Mouse (Mus musculus) granulocyte monocyte progenitor cell, adult 5-6 weeks (primary cell): ENCODE results near the gene Fgfr1op. TPM values are rescaled to one million over a fixed set of nuclear protein-coding genes. Genes with fewer than 3 reads are reported as not detected.
A peak's percentile ranks its signal among the peaks of the same experiment; 100 is the strongest.
"Not testable (repeated sequence)": the region's sequence is repeated elsewhere in the genome, so short reads cannot be mapped to it uniquely, and the experiment has no call there.

Source experiments
- ATAC-seq: replicated peaks from 2 replicates; pipeline ENCODE4 v1.8.0; 2016; ENCODE audit warnings: mild to moderate bottlenecking, moderate TSS enrichment, inconsistent platforms; ENCODE audit not compliant: poor library complexity, severe bottlenecking
- total RNA-seq, 2 experiments: library from RNA; stranded (forward) in 1 of 2; stranded (reverse) in 1 of 2; fragments of 200-712, 200-1000 nt in 1 of 2; fragments of >200 nt in 1 of 2; fragmentation: Nextera tagmentation in 1 of 2; gene quantifications; 2 replicates each; pipeline ENCODE4 v1.2.3; 2014 to 2017

Fgfr1op gene
- 34.3 and 38.7 TPM in 2 replicates for total RNA-seq (2014; fragmentation: Nextera tagmentation)
- total RNA-seq (2017): 49.2 and 53.3 TPM in 2 replicates

DNA sequence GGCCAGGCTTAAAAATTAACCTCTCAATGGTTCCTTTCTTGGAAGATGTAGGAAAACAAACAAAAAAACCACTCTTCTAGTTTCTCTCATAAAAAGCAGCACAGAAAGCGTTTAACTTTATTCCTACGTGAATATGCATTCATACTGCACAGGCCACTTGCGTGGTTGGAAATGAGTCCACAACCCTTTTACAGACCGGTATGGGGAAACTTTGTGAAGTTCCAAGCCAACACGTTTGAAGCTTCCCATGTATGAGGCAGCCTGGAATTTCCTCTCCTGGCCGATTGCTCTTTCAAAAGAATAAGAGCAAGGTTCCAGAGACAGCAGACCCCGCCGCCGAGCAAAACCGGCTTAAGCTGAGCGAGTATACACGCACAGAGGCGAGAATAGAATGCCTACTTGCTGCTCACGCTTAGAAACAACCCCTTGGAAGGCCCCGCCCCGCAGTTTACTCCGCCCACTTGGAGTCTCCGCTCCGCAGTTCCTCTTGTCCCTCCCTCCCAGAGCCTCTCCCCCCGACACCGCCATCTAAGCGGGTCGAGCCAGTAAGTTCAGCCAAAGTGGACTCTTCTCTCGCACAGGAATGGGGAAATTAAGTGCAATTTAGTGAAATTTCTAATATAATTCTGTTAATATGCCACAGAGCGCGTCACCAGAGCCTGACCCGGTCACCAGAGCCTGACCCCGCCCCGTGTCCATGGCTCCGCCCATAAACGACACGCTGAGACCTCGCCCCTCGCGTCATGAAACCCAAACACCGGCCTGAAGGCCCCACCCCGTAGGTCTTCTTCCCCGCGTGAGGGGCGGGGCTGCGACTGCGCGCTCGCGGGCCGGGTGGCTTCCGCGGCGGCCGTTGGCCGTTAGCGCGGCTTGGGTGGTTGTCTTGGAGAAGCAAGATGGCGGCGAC, at the start of gene Fgfr1op:
Gene Fgfr1op, plus strand, starts transcription at position 801 of the 907 bp plus-strand sequence.
- ATAC-seq: peak; percentile 83

DNA sequence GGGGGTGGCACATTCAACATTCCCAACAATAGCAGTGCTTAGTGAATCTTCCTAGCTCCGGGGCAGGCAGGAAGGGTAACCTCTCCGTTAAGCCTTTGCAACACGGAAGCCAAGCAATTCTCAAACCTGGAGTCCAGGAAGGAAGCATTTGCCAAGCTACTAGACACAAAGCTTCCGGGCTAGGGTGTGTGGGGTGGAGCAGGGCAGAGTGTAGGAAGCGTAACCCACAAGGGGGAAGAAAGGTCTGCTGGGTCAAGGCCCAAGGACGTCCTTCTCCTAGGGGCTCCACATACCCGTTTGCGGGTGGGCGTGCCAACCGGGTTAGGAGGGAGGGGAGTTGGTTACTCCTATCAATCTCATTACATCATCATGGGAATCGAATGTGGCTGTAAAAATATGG, 48.9 kb upstream of the Fgfr1op start:
- ATAC-seq: peak; percentile 87

DNA sequence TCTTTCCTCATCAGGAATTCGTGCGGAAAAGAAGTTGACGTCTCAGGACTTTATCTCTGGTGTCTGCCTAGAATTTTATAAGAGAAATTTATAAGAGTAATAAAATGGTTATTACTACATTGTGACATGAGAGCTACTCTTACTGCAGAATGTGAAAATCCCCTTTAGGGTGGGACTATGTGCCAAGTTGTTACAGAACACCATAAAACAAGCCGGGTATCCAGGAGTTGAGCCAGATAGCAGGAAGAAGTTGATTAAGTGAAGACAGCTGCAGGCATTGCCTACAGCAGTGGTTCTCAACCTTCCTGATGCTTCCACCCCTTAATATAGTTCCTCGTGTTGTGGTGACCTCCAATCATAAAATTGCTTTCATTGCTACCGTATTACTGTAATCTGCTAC, 48.4 kb upstream of the Fgfr1op start:
- ATAC-seq: not testable (repeated sequence)

DNA sequence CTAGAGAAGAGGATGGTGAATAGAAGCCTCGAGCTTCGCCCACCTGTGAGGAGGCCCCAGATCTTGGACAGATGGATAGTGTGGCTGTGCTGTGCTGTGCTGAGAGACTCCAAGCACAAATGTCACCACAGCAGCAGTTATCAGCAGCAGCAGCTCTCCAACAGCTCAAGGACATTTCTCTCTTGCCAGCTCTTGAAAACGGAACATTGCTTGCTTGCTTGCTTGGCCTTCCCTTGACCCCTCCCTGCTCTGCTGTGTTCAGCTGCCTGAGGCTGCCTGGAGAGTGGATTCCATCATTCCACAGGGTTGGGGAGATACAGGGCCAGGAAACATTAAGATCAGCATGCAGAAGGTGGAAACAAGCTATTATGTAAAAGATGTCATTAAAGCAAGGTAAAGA, 42.3 kb upstream of the Fgfr1op start:
- ATAC-seq: not testable (repeated sequence)

DNA sequence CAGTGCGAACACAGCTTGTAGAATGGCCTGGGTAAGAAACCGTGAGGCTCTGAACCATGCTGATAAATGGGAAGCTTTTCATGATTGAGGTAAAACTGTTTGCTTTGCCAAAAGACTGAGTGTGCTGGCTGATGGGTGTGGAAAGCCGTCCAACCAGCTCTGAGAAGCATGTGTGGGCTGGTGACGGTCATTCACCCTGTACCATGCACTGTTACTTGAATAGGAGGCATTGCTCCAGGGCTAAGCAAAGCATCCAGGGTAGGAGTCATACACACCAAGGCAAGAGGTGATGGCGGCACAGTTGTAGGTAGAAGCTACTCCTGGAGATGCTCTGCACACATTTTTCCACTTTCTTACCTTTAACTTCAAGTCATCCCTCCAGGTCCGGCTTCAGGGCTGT, 40.7 kb upstream of the Fgfr1op start:
- not testable (repeated sequence) for ATAC-seq

DNA sequence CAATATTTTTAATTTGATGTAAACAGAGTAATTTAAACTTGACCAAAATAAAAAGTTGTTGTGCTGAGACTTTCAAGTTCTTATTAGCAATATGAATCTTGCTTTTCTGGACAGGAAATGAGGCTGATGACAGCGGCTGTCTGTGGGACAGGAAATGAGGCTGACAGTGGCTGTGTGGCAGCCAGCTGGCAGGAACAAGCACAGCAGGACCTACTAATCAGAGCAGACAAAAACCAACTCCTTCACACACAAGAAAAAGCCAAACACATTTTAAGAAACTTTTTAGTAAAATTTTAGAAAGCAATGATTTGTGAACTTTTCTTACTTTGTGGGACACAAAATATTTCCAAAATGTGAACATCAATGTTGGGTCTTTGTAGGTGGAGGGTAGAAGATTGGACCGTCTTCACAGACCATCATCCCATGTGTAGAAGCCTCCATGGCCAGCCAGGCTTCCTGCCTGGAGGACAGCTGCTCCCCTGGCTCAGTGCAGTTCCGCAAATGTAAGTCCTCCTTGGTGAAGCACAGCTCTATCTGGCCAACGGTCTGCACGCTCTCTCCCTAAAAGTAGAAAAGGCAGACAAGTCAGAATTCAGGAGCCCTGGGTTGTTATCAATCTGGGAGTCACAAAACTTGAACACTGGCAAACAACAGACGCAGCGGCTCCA, 36.8 kb upstream of the Fgfr1op start:
- not testable (repeated sequence) for ATAC-seq

DNA sequence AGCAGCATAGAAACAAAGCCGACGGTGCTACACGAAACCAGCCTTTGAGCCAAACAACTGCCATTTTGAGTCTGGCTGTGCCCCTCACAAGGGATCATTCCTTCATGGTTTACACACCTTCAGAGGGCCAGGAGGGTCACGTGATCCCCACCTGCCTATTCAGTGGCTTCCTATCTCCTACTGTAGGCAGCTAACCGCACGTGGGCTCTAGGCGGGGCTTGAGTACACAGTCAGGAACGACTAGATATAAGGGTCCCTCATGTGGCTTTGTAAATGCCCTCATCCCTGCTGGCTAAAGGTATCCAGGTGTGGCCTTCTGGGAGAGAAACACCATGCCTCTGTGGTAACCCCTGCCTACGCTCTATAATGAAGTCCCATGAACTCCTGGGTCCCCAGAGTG, 35.7 kb upstream of the Fgfr1op start:
- ATAC-seq: not testable (repeated sequence)

DNA sequence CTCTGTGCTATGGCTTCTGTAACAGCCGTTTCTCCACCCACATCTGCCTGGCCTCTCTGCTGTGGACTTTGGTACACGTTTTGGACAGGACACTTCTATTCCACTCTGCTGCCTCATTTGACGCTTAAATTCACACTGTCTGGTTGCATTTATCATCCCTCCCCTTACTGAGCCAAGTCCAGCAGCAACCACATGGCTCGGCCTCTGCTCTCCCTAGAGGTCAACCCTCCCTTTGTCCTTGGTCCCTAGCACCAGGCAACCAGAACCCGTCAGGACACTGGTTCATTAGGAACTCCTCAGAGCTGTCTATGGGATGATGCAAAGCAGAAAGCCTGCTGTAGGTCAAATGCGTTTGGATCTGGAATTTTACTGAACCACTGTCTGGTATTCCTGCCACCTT, 34.5 kb upstream of the Fgfr1op start:
- not testable (repeated sequence) for ATAC-seq

DNA sequence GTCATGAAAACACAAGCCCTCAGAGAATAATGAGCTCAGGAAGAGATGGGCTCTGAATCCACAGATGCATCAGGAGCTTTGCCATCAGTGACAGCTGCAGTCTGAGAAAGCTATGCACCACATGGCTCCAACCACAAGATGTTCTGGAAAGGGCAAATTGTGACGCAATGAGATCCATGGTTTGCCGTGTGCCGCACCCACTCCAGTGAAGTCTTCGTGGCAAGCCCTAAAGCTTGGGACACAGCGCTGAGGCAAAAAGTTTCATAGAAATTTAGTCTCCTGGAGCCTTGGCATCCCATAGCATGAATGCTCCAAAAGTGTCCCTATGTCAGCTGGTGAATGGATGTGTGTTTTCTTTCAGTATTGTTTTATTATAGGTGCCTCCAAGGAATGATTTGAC, 27.2 kb upstream of the Fgfr1op start:
- ATAC-seq: not testable (repeated sequence)

DNA sequence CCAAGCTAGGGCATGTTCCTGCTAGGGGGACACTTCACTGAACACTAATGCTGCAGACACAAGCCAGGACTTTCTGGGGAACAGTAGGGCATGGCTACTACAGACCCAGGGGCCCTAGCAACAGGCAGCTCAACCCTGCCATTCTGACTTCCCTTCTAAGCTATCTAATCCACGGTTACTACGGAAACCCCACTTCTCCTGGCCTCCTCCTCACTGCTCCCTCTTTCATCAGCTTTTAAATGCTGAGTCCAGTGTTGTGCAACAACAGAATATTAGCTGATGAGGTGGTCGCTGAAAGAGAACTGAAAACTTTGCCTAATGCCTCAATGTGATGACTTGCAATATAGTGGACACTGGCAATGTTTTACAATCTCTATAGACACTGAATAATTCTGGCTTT, 25.1 kb upstream of the Fgfr1op start:
- ATAC-seq: peak; percentile 95

DNA sequence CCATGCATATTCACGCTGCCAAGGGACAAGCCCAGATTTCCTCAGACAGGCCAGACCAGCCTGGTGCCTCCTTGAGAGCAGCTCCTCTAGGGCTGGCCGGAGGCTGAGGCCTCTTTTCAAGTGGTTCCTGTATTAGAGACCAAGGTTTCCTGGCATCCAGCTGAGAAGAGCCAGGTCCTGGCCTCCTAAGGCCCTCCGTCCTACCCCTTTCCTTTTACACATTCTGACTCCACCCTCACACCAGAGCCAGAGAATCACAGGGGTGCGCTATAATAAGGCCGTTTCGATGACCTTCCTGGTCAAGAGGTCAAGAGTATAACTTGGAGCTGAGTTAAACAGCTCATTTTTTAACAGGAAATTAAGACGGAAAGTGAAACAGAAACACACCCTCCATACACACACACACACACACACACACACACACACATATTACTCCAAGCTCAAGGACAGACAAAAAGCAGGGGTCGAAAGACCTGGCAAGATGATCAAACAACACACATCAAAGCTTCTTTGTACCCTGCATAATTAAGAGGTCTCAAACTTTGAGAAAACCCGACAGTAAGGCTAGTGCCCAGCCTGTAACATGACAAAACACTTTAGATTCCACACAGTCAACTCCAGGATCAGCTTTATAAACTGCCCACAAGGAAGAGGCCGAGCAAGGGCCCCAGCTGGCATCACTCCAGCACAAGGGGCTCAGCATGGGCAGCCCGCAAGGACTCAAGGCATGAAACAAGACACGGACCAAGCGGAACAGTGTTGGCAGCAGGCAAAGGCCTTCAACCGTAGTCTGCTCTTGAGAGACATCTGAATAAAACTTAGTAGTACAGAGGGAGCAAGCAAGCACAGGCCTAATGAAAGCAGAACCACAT, 21.3 kb upstream of the Fgfr1op start:
- ATAC-seq: not testable (repeated sequence)

DNA sequence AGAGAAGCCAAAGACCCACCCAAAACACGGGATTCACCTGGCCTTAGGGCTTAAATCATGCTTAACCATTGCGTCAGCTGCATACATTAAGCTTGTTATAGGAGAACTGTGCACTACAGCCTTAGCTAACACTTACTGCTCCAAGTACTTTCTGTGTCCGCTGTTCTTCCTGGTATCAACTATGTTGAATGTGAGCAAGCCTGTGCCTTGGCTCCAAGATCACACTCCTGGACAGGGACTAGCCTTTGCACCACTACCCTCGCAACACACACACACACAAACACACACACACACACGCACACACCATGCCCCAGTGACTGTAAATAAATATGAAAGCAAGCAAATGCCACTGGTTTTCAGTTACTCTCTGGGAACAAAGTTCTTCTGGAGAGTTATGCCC, 18.4 kb upstream of the Fgfr1op start:
- not testable (repeated sequence) for ATAC-seq

DNA sequence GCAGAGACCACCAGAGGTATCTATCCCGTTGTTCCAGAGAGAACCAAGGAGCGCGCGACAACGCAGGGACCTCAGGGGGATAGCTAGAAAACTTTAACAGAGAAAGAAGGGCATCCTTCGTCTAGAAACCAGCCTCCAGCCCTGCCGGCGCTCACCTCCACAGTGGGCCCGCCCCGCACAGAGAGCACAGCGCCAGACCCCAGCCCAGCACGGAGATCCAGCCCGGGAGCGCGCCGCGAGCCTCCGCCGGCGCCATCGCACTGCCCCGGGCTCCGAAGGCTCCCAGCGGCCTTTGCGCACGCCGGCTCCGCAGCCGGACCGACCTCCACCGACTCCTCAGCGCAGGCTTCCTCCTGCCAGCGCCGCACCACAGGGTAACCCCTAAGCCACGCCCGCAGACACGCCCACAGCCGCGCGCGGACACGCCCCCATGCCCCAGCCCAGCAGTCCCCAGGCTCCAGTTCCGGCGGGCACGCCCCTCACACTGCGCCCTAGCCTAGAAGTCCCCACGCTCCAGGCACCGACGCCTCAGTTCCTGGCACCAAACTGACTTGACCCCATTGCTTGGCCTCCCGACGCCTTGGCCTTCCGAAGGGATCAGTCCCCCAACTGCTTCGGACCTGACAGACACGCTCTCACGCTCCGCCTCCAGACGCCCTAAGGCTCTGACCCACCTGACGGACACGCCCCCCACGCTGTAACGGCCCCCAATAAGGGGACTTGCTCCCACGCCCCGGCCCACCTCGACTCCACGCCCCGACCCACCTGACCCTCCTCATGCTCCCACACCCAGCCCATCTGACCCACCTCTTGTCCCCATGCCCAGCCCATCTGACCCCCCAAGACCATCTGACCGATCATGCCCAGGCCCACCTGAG, 17.6 kb upstream of the Fgfr1op start, which contains the start of the genes Gm49673 and Rnaset2a:
Gene Gm49673, minus strand, starts transcription at position 350 of the 878 bp plus-strand sequence.
Gene Rnaset2a, minus strand, starts transcription at position 659 of the 878 bp plus-strand sequence.
- ATAC-seq: peak; percentile 88

DNA sequence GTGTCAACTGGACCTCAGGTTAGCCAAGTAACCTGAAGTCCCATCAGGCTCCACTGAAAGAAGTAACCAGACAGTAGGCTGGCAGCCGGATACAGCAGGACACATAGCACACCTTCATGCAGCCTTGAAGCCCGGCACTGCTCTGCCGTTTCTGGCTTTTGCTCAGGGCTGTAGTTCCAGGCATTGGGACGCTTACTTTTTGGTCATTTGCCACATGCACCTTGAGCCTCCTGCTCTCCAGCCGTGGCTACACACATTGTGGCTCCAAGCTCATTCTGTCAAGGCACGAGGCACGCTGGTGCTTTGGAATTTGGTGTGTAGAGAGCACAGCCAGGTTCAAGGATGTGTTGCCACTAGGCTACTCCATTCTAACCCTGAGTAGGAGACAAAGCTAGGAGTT, 10.3 kb upstream of the Fgfr1op start:
- not testable (repeated sequence) for ATAC-seq

DNA sequence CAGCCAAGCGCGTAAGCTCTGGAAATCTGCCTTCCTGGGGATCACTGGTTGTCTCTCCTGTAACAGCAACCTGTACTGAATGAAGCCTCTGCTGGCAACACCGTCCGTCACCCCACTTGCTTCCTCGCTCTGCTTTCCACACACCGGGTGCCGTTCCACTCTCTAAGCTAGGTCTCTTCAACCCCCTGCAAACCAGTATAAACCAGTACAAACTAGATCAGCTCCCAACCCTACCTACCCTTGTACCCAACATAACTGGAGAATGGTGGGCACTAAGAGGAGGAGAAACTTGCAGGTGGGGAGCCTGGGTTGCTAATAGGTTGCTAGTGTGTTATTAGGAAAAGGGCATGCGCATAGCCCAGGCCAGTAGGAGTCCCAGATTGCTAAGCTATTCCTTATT, 9.3 kb upstream of the Fgfr1op start:
- ATAC-seq: not testable (repeated sequence)

DNA sequence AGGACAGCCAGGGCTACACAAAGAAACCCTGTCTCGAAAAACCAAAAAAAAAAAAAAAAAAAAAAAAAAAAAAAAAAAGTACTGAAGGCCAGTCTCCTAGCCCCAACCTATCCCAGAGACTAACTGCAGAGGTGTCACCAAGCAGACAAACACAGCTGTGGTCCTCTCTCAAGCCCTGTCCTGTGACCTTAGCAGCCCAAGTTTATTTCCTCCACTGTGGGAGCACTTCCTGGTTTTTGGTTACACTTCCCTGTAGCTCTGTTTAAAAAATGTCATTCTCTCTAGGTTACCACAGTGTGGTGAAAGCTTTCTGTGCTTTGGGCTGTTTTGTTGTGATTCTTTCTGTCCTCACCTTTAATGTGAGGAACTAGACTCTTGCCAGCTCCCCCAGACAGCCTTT, 6.7 kb upstream of the Fgfr1op start:
- peak; percentile 96 for ATAC-seq

DNA sequence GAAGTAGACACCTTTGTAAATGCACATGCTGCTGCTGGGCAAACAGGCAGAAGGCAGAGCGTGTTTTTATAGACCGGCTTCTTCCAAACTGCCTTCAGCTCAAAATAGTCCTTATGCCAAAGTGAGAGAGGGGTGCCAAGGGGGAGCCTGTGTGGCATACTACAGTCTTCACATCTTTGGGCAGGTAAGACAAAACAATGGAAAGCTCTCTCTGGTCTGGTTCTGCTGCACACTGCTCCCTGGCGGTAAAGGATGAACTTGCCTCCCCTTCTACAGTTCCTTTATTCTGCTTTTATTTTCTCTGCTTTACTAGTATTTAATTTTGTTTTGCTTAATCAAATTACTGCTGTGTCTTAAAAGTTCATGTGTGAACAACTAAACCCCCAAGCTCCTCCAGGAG, 4.3 kb upstream of the Fgfr1op start:
- ATAC-seq: not testable (repeated sequence)

DNA sequence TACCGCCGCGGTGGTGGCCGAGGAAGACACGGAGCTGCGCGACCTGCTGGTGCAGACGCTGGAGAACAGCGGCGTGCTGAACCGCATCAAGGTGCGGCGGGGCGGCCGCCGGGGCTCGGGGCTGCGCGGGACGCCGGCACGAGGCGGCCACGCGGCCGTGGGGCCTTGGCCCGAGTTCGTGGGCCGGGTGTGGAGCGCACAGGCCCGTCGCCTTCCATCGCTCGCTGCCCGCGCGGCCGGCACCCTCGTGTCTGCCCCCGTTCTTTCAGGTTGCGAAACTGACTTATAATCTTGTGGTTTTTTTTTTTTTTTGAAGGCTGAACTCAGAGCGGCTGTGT, 276 bp downstream of the Fgfr1op start:
- peak; percentile 27 for ATAC-seq

DNA sequence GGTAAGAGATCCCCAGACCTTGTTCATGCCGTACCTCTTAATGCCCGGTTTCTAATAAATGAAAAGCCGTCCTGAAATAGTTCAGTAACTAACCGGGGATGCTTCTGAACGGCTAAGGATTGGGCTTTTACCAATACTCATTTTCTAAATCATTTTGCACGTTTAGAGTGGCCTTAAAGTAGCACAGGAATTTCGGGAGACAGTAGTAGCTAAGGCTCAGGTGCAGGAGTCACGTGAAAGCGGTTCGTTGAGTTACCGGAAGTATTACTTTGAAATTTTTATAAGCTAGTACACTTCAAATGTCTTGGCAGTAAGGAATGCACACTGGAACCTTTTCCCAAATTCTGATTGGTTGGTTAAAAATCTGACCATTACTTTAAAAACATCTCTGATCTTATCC, 676 bp downstream of the Fgfr1op start:
- ATAC-seq: not testable (repeated sequence)
